Mouse (Mus musculus): Measurements from ENCODE around the gene Rhoj.
"Not testable (repeated sequence)": the region's sequence is repeated elsewhere in the genome, so short reads cannot be mapped to it uniquely, and the experiment has no call there.

DNA sequence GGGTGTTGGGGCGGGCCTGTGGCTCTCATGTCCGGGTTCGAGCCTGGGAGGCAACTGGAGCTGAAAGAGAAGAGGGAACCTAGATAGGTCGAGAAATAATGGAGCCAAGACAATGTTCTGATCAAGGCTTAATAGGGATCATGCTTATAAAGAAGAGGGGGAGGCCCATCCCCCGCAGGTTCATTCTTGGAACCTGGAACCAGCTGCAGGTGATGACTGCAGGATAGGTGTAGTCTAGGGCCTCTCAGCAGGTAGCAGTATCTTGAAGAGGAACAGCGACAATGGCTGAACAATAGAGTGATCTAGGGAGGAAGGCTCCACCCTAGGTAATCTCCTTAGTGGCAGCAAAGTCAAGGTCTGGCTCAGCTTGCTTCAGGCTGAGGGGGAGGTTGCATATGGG lies 124.3 kb downstream of the Rhoj start:
- not testable (repeated sequence) for TF ChIP-seq POLR2A (IDR thresholded peaks at IDR 0.05; ENCODE audit: control insufficient read depth, extremely low read depth, insufficient read depth, low read length, poor library complexity); CTCF (IDR thresholded peaks at IDR 0.05; ENCODE audit: borderline replicate concordance, control insufficient read depth, extremely low read depth, insufficient read depth, low read length, poor library complexity)

Measured in thymus, adult 2 months (tissue).